Mouse (Mus musculus): ENCODE measurements around the gene Smdt1.

Smdt1 gene

DNA sequence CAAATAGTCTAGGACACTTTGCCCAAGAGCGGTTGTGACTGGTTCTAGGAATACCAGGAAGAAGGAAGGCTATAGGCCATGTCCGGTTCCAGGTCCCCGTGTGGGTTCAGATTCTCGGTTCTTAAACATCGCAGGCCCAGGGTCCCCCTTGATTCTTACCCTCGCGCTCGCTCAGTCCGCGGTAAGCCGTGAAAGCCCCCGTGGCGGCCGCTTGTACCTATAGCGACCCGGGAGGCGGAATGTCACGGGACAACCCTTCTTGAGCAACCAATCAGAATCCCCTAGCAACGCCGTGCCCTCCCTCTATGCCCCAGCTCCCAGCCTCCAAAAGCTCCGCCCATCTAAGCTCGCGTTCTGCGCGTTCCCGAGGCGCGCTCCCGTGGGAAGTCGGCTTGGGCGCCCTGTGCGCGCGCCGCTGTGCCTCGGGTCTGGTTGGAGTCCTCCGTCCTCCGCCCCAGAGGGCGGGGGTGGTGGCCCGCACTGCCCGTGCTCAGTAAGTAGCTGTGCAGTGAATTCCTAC lies at the start of gene Smdt1, which contains the start of the genes Naga and Pheta2:
TSS of gene Smdt1 (plus strand) at position 367 of the 520 bp plus-strand sequence.
TSS of gene Naga (minus strand) at position 333 of the 520 bp plus-strand sequence.
TSS of gene Pheta2 (plus strand) at position 350 of the 520 bp plus-strand sequence.
- DNase-seq (ENCODE audit: low read depth, low spot score) = peak; percentile 98

DNA sequence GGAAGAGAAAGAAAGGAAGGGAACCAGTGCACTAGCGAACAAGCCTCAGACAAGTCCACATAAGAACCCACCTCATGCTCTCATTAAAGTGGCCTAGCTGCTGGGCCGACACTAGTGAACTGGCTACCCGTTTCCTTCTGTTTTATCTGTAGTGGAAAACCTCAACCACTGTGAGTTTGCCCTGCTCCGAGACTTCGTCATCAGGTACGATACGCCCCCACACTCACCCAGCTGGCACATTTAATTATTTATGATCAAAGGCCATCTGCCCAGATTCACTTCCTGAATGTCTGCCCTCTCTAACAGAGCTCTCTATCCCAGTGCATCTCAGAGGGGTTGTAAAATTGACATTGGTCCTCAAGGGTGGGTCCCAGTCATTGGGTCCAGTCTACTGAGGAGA lies 48.5 kb upstream of the Smdt1 start:
- no peak for DNase-seq (ENCODE audit: low read depth, low spot score)

DNA sequence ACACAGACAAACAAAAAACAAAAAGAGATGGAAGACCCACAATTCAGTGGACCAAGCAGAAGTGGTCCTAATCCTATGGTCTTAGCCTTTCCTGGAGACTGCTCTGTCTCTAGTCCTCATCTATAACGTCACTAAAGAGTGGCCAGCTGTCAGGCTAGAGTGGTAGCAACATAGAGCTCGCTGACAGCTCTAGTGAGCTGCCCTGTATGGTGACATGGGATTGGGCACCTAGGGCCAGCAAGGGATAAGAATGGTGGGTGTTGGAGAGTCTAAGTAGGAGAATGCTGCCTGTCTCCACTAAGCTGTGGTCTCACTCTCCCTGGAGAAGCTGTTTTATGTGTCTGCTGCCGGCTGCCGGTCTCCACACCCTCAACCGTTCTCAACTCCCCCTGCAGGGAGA lies 45.9 kb upstream of the Smdt1 start:
- DNase-seq (ENCODE audit: low read depth, low spot score) = no peak

DNA sequence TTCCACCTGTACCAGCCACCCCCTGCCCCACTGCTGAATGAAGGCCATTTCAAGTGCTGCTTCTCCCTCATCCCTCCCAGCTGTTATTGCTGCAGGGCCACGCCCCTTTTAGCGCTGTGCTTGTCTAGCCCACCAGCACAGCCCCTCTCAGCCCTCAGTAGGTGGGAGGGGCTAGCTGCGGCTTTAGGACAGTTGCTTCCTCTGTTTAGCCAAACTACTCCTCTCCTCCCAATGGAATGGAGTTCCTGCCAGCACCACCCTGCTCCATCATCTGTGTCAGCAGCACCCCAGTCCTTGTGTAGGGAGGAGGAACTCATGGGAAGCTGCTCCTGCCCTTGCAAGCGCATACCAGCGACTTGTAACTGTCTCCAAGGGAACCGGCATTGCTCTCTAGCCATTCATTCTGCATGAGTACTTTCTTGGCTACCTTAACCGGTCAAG lies 45.5 kb upstream of the Smdt1 start:
- peak; percentile 70 for DNase-seq (ENCODE audit: low read depth, low spot score)

DNA sequence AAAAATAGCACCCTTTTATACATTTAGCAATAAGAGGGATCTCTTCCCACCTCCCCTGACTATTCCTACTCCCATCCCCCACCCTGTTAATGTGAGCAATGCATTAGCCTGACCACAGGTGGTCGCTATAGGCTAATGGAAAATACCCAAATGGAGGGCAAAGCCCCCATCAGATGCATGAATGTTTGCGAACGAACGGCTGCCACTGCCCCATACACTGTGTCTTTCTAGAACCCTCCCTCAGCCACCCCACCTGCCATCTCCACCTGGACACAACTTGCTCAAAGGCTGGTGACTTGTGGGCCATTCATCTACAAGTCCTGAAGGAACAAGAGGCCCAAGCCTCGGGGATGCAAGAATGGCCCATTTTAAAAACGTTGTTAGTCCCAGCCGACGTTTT lies 44.7 kb upstream of the Smdt1 start:
- peak; percentile 65 for DNase-seq (ENCODE audit: low read depth, low spot score)

DNA sequence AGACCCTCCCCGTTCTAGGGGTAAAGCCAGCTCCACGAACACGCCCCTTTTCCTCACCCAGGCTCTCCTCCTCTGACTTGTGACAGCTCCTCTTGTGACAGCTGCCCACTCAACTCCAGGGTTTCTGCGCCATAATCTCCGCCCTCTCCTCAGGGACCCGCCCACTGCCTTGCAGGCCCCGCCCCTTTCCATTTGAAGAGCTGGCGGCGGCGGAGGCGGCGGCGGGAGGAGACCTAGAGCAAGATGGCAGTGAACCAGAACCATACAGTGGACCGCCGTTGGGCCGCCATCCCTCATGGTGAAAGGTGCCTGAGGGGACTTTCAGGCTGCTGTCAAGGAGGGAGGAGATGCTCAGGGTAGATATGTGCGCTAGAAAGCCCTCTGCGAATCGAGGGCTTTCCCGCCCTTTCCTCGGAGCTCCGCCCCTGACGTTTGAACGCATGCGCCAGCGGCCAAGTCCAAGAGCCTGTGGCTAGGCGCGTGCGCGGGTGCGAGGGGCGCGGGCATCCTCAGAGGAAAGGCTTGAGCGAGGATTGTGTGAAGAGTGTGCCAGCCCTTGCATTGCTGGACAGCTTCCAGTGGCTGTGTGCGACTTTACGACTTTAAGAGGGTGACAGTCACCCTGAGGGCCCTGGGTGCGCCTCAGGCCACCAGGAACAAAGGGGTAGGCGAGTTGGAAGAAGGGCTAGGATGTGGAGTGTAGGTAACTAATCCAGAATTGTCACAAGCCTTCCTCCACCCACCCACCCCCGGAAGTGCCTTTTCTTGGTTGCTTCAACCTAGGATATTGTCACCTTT lies 39.8 kb upstream of the Smdt1 start, which contains the start of gene Wbp2nl:
TSS of gene Wbp2nl (plus strand) at position 191 of the 798 bp plus-strand sequence.
- peak; percentile 93 for DNase-seq (ENCODE audit: low read depth, low spot score)

DNA sequence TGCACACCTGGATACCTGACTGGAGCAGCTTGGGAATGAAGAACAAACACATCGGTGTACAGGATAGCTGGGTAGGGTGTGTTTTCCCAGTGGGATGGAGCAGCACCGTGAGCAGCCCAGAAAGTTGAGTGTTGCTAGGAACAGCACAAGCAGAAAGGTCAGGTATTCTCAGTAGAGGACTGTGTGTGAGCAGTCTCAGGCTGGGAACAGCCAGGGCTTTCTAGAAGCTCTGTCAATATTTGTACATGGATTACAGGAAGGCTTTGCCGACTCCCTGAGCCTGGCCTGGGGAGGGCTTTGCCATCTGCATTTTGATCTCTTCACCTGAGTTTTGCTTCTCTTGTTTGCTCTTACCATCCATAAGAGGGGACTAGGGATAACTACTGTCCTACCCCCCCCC lies 31.7 kb upstream of the Smdt1 start:
- DNase-seq (ENCODE audit: low read depth, low spot score) = no peak

DNA sequence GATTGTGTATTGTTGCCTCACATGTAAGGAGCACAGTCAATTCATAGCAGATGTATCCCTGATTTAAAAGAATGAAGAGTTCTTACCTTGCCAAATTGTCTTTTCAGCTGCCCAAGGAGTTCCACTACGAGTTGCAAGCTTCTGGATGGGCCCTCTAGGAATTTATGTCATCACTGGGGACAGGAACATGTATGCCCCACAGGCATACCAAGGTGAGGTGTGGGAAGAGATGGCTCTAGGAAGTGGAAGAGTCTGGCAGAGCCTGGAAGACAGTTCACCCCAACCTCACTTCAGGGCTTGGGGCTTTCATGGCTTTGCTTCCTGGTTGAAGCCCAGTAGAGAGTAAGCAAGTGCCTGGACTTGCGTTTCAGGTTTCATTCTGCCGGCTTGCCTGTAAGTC lies 30.3 kb upstream of the Smdt1 start:
- DNase-seq (ENCODE audit: low read depth, low spot score) = no peak

DNA sequence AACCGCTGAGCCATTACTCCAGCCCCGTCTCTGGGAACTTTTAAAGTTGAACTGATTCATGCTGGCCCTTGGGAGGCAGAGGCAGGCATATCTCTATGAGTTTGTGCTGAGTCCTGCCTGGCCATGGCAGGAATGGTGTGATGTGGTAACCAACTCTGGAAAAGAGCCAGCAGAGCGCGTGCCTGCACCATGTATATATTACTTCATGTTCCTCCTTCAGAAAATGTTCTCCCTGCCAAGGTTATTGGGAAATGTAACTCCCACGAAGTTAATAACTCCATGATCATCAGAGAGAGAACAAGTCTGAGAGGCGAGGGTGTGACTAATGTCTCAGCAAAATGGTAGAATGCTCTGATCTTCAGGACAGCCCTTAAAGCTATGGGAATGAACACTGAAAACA lies 20.9 kb upstream of the Smdt1 start:
- no peak for DNase-seq (ENCODE audit: low read depth, low spot score)

DNA sequence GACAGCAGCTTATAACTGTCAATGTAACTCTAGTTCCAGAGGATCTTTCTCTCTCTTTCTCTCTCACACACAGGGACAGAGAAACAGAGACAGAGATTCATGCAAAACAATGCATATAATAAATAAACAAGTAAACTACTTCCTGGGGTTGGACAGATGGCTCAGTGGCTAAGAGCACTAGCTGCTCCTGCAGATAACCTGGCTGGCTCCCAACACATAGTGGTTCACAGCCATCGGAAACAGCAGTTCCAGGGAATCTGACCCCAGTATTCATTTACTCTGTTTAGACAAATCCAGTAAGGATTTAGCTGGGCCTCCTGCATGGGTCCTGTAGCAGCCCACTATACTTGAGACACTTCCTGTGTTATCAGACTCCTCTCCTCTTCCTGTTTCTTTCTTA lies 19.1 kb upstream of the Smdt1 start:
- DNase-seq (ENCODE audit: low read depth, low spot score) = no peak

DNA sequence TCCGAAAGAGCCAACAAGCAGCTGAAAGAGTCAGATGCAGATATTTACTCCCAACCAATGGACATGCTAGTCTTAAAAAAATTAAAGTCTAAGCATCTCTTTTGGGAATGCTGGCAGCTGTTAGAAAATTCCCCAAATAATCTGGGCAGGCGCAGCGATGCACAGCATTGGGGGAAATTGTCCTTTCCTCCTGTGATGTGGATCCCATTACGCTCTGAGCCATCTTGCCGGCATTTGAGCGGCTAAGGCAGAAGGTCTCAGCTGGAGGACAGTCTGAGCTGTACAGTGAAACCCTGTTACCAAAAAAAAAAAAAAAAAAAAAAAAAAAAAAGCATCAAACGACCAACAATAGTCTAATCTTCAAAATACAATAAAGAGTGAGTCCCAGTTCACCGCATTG lies 16.6 kb upstream of the Smdt1 start:
- DNase-seq (ENCODE audit: low read depth, low spot score) = no peak

DNA sequence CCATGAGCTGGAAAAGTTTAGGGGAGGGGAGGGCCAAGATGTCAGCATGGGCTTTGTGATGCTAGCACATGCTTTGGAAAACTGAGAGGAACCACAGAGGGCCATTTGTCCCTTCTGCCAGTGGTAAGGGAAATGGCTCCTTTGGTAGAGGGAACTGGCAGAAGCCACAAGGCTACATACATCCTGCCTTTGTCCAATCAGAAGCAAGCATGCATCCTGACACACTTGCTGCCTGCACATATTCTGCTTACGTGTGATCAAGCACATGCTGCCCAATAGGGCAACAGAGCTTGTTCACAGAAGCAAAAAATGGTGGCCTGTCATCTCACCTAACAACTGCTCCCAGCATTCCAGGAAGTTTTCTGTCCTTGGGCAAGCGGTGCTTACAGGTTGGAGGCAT lies 13.4 kb upstream of the Smdt1 start:
- DNase-seq (ENCODE audit: low read depth, low spot score) = no peak

DNA sequence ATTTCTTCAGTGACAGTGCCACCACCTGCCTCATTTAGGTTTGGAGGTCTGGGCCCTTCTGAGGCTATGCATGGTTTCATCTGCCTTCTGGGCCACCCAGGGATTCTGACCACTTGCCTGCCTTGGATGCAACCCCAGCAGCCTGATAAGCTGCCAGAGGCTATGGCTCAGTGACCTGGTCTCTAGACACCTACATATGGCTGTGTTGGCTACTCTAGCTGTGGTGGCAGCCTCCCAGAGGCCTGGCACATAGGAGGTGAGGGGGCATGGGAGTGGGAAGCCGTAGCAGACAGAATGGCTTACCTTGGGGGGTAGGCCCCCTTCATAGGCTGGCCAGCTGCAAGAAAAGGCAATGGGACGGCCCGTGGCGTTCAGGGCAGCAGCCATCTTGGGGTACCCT lies 3.6 kb upstream of the Smdt1 start:
- DNase-seq (ENCODE audit: low read depth, low spot score) = no peak

DNA sequence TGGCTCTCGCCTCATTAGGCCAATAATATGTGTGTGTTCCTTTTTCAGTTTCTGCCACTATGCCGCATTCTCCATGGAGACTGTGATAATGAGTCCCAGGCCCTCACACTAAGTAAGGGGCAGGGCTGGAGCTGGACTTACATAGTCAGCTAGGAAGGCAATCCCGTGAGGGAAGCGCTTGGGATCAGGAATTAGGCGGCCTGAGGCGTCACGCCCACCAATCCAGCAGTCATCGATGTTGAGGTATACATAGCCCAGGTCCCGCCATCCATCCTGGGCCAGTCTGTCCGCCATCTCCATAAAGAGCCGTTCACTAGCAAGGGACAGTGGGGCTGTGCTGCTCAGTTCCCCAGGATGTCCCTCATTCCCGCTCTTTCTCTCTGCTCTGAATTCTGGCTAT lies 2.1 kb upstream of the Smdt1 start:
- DNase-seq (ENCODE audit: low read depth, low spot score) = no peak

DNA sequence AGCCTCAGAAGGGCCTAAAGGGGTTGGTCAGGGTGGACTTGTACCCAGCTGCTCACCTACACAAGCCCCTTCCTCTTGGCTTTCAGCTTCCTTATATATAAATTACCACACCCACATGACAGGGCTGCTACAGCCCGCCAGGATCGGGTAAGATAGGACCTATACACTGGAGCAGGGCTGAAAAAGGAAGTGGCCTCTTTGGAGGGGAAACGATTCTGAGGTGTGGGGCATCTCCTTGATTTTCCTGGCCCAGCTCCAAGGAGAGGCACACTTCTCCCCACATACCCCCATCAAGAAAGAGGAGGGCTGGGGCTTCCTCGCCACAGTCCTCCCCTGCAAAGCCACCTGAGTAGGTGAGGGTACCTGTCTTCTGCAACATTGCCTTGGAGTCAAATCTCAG lies 884 bp upstream of the Smdt1 start:
- DNase-seq (ENCODE audit: low read depth, low spot score) = no peak

DNA sequence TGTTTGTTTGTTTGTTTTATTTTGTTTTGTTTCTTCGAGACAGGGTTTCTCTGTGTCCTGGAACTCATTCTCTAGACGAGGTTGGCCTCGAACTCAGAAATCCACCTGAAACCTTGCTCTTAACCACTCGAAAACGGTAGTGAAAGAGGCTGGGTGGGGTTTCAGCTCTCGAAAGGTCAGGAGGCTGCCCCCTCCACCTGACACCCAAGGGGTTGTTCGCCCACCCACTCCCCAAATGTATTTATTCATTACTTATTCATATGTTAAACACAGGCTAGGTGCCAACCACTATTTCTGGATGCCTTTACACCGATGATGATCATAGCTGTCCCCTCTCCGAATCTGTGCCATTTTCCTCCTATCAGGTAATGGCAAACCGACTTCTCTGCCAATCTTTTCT lies 391 bp downstream of the Smdt1 start:
- DNase-seq (ENCODE audit: low read depth, low spot score) = no peak

DNA sequence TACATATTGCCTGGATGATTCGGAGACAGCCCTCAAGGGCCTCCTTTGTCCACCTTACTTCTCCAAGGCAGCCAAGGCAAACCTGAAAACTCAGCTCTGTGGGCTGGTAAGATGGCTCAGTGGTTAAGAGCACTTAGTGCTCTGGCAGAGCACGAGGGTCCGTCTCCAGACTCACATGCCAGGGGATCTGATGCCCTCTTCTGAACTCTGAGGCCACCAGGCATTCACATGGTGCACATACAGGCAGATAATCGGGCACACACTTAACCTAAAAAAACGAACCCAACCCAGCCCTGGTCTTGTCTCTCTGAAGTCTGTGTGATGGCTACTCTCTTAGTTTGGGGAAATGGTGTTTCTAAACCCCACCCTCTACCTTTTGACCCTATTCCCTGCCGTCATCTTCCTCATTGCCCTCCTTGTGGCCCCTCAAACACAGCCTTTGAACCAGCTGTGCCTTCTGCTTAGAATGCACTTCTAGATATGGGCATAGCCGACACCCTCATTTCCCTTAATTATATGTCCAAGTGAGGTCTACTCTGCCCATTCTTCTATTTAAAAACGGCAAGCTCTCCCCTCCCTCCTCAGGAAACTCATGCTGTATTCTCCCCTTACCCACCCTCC lies 985 bp downstream of the Smdt1 start:
- DNase-seq (ENCODE audit: low read depth, low spot score) = no peak

DNA sequence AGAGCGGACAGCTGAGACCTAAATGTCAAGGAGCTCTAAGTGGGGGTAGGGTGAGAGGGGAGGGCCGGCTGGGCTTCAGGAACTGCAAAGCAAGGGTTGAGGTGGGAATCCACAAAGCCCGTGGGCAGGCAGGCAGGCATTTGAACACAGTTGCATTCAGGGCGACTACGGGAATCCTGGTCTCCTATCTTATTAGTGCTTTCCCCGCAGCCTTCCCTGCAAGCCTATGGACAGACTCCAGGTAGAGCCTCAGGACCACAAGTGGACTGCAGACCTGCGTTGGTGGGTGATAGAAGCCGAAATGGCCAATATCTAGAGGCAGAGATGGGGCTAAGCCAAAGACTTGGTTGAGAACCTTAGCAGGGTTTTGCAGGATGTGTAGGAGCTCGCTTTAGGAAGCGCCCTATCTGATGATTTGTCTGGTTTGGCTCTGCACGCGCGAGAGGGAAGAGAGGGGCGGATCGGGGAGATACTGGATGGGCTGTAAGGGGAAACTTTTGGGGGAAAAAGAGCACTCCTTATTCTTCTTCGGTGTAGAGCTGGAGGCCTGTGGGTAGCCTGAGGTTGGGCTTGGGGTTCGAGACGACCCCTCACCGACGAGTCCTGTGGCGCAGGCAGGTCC lies 1.8 kb downstream of the Smdt1 start:
- no peak for DNase-seq (ENCODE audit: low read depth, low spot score)

DNA sequence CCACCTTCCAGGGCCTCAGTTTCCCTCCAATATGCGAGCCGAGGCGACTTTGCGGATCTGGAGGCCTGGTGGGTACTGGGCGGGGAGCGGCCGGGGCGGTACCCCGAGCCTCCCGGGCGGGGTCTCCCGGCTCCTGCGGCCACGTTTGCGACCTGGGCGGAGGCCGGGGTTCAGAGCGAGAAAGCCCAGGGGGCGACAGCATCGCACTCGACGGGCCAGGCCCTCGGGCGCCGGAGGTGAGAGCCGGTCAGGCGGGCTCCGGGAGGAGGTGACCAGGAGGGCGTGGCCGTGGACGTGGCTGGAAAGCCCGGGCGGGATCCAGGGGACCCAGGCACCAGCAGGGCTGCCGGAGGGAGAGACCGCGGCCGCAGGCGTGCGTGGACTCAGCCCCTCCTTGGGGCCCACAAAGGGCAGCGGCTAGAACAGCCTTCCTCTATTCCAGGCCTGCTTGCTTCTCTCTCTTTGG lies 2.3 kb downstream of the Smdt1 start:
- no peak for DNase-seq (ENCODE audit: low read depth, low spot score)

DNA sequence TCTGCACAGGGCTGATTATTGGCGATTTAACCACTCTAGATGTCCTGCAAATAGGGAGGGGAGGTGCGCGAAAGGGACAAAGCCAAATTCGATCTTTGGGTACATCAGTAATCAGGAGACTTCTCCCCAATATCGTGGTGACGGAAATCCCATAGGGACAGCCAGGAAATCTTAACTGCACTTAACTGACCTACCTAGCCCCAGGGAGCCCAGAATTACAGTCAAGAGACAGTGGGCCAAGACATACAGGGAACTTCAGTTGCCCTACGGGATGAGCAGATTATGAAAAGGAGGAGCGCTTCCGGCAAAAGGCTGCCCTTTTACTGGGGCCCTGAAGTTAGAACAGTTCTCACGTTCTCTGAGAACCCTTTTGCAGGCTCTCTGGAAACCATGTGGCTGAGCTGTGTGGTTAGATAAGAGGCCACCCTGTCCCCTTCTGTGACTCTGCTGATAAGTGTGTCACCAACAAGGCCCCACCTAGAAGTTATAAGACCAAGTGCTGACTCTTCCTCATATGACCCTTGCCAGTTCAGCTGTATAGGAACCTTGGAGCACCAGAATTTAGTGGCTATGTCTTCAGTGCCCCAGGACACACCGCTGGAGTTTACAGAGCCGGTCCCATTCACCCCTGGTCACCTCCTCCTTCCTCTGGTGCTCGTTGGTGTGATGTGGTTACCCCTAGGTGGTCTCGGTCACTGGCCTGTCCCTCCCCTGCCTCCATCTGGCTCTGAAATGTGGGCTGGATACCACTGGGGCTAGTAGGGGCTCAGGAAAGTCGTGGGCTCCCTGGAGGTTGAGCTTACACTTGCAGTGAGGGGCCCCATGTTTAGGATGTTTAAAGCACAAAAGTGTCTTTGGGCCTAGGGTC lies 3.1 kb downstream of the Smdt1 start:
- no peak for DNase-seq (ENCODE audit: low read depth, low spot score)

DNA sequence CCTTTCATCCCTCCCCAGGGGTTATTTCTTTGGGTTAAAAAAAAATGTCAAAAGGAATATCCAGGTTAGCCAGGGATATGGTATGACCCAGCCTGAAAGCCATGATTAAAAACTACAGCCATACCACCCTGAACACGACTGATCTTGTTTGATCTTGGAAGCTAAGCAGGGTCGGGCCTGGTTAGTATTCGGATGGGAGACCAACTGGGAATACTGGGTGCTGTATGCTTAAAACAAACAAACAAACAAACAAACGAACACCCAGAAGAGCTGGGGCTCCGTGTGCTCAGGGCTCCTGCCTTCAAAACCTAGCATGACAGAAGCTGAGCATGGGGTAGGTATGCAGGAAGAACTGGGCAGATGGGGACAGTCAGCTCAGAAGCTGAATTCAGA lies 3.8 kb downstream of the Smdt1 start:
- DNase-seq (ENCODE audit: low read depth, low spot score) = no peak

Data from ZHBTc4 (cell line).